Mouse (Mus musculus): Measurements from ENCODE around the gene Myo3b.

Myo3b gene

DNA sequence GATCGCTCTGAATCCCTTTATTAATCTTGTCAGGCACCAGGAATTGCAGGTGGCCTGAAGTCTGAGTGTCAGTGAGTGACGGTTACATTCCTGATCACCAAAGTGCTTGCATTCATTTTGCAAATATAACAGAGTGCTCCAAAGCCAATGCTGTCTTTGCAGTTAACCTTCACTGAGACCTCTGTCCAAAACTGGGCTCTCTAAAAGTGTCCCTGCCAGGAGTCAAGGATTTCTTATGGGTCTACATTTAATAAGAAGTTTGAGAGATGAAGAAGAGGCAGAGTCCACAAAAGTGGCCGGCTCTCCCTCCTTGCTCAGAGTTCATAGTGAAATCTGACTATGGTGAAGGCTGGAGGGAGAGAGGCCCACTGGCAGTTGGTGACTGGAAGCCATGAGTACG, 315.1 kb downstream of the Myo3b start:
- 92% methylated on average over 4 of the region's 4 CpGs for whole genome bisulfite sequencing

DNA sequence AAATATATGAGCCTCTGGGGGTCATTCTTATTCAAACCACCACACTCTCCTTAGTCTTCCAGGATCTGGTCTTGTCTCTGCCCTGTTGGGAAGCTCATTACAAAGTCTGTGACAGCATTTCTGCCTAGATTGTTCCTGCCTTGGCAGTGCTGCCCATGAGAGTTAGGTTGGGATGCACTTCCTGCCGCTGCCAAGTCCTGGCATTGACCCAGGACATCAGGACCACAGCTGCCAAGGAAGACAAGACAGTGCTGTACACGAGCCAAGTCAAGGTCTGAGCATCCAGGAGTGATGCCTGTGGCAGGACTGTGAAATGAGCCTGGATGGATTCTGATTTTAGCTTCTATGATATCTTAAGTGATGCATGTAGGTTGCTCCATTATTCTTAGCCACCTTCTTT, 316.1 kb downstream of the Myo3b start:
- WGBS, result 65% methylated on average over 2 of the region's 2 CpGs

DNA sequence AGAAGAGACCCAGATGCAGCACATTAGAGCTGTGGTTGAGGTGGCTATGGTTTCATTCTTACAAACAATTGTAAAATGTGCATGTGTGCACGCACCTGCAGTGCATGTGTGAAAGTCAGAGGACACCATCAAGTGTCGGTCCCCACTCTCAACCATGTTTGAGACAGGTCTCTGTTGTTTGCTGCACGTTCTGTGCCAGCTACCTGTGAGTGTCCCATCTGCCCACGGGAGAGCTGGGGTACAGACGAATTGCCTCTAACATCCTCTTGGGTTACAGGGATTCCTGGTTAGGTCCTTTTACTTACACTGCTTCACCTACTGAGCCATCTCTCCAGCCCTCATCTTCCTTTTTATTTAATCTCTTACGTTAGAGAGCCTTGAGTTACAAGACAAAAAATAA, 330.5 kb downstream of the Myo3b start:
- 93% methylated on average over 6 of the region's 6 CpGs for WGBS

DNA sequence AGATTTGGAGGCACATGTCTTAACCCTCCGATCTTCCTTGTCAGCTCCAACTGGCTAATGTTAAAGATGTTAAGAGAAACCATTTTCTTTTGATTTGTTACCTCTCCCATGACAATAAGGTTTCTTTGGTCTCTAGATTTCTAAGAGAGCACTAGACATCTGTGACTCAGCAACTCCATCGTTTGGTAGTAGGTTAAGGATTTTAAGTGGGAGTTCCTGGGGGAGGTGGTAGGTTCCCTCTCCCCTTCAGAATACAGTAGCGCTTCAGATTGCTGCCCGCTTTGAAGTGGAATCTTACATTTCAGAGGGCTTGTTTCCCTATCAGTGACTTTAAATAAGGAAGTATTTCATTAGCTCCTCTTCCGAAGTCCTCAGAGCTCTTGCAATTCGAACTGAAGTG, 340.4 kb downstream of the Myo3b start:
- WGBS, result 58% methylated on average over 6 of the region's 6 CpGs

DNA sequence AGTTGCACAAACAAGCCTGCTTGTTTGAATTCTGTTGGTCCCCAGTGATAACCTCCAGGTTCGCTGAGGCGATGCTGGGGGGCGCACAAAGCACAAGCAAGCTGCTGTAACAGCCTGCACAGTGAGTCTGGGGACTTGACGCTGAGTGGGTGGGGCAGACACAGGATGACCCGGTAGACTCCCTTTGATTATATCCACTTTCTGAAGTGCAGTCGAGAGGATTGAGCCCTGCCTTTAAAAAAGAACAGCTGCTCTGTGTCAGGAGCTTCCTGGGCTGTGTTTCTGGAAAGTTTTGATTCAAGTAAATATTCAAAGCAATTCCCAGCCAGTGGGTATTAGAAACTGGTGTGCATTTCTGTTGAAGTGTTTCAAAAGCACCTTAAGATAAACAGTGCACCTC, 341.0 kb downstream of the Myo3b start:
- 56% methylated on average over 6 of the region's 6 CpGs for WGBS

DNA sequence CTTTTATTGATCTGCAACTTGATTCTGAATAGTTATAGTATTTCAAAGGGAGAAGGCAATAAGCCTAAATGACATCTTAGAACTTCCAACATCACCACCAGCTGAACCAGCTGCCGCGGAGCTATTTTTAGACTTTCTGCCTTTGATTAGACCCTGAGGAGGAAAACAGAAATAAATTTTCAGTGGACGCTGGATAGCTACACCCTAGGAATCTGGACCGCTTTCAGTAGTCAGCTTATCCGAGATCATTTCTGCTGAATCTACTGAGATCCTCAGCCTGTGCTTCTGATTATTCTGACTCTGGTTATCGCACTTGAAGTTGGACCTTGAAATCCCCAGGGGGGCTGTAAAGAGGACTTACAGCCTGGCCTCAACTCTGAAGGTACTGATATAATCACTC, 349.7 kb downstream of the Myo3b start:
- 65% methylated on average over 6 of the region's 6 CpGs for WGBS

DNA sequence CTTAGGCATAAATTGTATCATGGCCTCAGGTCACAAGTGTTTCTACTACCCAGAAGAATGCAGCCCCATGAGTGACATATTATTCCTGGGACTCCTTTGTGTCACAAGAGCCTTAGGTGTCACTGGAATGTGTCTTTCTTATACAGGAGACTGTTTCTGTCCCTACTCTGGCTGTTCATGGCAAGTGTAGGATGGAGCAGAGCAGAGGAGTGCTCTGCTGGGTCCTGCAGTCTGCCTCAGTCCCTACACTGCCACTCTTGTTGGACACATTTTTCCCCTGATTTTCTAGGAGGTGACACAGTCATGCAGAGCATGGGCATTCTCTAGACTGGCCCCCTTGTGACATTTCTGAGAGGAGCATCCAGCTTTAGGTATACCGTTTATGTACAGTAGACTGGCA, 350.2 kb downstream of the Myo3b start:
- WGBS, result 96% methylated on average over 1 of the region's 1 CpGs

DNA sequence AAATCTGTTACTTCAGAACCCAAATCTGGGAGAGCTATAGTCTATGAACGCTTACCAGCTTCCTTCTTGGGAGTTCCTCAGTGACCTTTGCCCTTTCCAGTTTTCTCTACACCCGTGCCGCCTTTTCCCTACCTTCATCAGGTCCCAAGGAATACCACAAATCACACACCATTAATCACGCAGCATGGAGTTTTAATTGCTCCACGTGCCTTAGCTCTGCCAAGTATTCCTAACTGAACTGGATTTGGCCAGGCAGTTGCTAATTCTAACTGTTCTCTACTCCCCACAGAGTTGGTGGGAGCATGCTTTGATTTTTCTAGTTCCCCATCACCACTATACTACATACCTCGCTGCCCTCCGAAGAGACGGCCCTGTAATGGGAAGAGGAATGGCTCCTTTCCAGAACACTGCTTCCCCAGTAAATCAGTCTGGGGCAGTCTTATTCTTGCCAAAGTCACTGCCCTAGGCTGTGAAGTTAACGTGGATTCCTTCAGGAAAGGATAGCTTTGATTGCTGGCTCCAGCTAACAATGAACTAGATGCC, 358.9 kb downstream of the Myo3b start:
- WGBS, result 69% methylated on average over 9 of the region's 9 CpGs

DNA sequence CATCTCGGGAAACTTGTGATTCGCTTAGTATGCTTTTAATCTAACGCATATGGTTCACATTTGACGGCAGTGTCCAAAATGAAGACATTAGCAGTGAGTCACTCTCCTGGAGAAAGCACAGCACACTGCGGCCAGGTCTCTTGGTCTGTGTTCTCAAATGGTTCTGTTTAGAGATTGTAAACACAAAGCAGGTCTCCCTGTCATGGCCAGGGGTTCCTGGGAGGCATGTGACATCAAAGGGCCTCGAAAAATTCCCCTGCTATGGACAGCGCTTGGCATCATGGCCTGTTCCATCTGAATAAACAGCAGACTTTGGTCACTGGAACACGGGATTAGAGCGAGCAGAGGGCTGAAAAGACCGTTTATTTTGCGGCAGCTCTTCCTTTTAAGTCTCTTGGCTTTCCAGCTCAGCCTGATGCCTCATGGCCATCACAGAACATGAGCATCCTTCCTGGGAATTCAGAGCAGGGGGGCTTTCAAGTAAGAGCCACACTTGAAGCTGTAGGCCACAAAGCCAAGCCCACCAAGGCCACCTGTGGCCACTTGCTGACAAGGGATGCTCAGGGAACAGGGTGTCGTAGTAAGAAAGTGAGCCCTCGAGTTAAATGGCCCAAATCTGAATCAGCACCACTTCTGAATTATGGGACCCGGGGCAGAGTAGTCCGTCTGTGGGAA, 360.7 kb downstream of the Myo3b start:
- WGBS, result 84% methylated on average over 15 of the region's 15 CpGs

DNA sequence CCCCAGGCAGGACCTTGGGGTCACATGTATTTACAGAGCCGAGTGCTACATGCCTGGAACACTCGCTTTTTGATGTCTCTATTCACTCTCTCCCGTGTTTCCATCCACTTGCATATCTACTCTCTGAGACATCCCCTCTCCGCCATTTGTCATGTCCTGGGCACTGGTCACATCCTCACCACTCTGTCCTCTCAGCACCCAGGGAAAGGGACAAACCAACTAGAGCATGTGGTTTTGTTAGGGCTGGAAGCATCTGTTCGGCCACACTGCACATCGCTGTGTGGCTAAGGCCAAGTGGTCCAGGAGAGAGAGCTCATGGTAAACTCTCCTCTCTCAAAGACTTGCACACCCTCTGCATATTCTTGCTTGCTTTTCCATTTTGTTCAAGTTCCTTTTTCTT, 361.4 kb downstream of the Myo3b start:
- 94% methylated on average over 6 of the region's 6 CpGs for WGBS

DNA sequence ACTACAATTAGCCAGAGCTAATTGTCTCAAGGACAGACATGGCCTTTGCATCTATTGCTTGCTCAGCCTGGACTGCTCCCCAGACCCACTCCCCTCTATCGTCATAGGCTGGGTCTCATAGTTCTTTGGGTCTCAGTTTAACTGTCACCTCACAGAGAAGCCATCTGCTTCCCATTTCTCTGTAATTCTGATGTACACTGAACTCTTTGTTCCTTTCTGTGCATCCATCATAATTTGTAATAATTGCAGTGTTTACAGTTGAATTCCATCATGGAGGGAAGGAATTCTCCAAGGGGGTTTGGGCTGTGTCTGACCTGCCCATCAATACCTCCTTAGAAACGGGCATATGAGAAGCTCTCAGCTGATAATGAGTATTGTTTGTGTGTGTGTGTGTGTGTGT, 365.4 kb downstream of the Myo3b start:
- WGBS, result 66% methylated on average over 2 of the region's 2 CpGs

DNA sequence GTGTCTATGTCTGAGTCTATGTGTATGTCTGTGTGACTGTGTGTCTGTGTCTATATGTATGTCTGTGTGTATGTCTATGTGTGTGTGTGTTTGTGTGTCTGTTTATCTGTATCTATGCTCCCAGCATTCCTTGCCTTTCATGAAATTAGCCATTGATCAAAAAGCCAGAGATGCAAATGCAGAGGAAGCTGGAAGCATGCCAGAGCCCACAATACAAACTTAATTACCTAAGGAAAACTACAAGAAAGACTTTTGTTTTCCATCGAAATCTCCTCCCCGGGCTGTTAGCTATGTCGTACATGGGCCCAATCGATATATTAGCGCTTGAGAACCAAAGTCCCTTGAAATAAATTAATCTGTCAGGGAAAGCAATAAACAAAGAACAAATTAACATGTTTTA, 367.9 kb downstream of the Myo3b start:
- 75% methylated on average over 5 of the region's 5 CpGs for WGBS

DNA sequence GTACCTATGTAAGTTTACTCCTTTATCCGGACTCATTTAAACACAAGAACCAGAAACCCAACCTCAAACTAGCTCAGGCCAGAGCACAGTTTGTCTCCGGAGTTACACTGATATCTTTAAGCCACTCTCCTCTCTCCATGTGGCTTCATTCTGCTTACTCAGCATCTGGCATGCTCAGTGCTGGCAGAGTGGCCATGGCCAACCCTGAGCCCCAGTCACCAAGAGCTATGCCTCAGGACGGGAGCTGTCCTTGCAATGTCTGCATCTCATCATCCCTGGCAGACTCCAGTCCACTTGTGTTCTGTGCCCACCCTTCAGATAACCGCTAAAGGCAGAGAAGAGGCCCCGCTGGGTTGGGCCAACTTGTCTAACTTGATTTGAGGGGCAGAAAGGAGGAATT, 368.8 kb downstream of the Myo3b start:
- WGBS, result 68% methylated on average over 5 of the region's 5 CpGs

DNA sequence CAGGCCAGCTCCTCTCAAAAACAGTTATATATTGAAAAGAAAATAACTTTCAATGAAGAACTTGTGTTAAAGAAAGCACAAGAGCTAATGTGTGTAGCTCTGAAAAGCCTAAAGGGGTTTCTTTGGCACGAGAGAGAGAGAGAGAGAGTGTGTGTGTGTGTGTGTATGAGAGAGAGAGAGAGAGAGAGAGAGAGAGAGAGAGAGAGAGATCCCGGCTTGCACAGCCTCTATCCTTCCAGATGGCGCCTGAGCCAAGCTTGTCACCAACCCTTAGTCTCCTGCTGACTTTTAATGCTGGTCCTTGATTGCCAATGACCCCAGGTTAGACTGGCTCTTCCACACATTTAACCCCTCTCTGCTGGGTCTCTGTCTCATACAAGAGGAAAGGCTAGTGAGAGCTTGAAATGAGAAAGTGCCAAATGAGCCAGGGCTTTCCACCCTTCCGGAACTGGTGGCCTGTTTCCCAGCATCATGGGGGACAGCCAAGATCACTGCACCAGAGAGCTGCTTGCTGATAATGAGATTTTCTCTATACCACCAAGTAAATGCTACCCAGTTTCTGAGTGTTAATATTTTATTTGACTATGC, 371.5 kb downstream of the Myo3b start:
- WGBS, result 67% methylated on average over 4 of the region's 4 CpGs

DNA sequence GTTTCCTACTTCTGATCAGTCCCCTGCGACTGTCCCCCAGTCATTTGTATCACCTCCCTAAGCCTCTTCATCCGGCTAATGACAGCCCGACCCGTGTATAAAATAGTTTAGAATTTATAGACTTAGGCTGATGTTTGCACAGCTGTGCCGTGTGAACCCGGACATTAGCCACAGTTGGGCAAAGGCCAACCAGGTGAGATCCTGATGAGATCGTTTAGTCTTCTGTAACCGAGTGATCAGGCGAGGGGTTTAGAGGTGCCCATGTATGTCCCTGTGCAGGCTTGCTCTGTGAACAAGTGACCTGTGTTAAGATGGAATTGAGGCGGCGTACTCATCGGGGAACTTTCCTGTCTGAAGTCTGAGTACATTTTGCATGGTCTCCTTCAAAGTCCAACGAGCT, 373.4 kb downstream of the Myo3b start:
- 84% methylated on average over 13 of the region's 13 CpGs for WGBS

DNA sequence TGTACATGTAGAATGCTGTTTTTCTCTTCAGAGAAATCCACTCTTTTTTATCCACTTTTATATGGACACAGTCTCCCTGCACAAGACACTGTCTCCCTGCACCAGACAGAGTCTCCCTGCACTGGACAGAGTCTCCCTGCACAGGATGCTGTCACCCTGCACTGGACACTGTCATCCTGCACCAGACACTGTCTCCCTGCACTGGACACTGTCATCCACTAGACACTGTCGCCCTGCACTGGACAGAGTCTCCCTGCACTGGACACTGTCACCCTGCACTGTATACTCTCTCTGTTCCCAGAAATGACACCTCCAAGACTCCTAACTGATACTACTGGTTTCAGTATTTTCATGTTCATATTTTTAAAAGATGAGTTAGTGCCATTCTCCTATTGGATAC, 375.5 kb downstream of the Myo3b start:
- WGBS, result 97% methylated on average over 1 of the region's 1 CpGs

DNA sequence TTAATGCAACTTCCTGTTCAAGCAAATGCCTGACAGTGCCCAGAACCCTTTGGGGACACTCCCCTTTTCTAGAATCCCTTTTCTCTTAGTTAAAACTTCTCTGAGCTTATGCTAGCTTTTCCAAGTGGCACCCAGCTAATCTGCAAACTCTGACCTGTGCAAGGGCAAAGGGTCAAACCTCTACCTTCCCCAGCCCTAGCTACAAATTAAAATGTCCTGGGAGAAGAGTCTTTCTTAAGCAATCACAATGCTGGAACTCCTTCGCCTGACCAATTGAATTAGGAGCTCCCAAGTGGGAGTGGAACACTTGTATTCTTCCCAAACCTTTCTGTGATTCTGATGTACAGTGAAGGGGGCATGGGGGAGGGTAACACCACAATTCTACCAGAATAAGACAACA, 376.6 kb downstream of the Myo3b start:
- 90% methylated on average over 1 of the region's 1 CpGs for WGBS

DNA sequence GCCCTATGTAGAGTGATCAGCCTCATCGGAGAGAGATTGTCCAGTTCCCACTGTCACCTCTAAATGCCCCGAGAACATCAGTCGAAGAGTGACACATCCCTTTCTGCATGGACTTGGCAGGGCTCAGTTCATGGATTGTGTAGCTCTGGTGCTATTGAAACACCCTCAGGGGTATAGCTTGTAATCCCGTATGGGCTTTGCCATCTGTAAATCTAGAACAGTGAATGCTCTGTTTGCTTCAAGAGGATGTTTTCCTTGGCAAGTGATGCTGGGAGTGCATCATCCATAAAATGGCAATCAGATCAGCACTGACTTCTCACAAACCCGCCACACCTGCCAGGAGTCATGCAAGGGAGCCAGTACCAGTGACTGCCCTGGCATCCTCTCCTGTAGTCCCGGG, 380.4 kb downstream of the Myo3b start:
- WGBS, result 68% methylated on average over 6 of the region's 6 CpGs

DNA sequence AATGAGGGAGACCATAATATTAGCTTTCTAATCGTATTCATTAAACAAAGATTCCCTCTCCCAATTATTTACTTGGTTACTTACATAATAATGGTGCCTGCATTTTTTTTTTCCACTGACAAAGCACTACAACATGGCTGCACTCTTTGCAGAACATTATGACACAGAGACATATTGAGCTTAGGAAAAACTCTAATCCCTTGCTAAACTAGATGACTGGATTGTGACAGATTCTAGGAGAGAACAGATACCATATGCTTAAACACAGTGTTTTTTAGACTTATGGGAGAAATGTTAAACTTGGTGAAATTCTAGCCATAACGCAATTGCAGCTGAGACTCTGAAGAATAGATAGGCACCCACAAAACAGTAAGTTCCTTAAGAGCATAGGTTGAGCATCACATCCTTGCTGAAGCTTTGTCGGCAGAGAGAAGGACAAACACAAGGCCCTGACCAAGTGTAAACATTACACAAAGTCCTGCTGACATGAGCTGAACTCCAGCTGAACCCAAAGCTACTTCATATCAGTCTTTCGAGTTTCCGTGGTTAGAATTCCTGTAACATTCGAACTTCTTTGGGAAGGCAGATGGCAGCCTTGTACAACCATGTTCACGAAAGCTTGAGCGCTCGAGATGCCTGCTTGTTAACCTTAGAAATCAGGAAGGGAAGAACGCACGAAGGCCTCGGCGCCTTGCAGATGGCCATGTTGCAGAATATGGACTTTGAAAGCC, 382.4 kb downstream of the Myo3b start:
- WGBS, result 73% methylated on average over 13 of the region's 13 CpGs

DNA sequence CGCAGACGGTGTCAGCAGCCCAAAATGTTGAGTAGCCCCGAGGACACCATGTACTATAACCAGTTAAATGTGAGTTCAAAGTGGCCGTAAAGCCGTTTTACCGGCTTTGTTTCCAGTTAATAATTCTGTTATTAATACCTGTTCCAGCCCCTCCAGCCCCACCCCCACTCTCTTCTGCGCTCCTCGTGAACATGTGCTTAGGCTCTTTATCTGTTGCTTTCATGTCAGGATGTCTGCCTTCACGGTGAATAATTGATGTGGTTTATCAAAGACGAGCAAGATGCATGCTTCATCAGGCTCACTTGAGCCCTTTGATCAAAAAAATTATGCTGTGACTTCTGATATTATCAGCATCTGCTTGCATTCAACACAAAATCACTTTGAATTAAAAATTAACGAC, 386.7 kb downstream of the Myo3b start:
- 80% methylated on average over 11 of the region's 11 CpGs for WGBS

DNA sequence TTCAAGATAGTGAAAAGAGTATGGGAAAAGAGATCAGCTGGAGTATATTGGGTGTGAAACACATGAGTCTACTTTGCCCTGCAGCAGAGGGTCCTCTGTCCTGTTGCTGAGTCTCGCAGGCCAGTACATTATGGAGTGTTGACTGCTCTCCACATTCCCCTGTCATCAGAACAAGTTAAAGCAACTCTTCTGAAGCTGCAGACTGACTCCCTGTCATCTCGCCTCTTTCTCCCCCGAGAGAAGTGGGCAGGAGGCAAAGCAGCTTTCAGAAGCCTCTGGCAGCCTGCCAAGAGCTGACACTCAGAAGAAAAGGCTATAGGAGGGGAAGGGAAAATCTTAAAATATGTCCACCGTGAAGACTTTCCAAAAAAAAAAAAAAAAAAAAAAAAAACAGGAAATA, 404.1 kb downstream of the Myo3b start:
- 24% methylated on average over 4 of the region's 4 CpGs for WGBS

DNA sequence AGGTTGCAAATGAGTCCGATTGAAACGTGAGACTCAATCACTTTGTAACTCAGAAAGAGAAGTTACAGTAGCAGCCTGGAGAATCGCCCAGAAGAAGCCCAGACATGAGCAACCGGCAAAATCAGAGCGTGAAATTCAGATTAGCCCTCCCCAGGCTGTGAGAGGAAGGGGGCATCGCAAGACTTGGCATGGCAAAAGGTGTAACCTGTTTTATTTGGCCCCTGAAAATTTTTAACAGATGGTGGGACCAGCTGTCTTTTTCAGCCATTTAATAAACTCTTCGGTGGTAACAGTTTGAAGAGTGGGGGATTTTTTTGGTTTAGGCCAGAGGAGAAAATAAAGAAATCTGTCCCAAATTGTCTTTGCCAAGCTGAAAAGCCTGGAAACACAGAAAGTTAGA, 405.2 kb downstream of the Myo3b start:
- WGBS, result 15% methylated on average over 7 of the region's 7 CpGs

DNA sequence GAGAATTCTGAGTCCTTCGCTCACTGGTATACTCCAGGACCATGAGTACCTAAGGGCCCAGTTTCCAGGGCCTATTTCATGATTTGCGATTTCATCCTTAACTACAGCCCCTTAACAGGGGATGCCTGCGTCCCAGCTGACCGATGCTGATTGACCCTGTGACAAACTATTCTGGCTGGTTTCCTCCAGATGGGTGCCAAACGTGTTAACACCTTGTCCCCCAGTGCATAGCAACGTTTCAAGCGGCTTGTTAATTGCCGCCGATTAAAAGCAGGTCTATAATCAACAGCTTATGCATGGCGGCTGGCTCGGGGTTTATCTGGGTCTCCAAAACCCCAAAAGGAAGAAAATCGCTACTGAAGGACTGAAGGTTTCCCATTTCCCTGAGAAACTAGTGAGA, 417.3 kb downstream of the Myo3b start:
- WGBS, result 19% methylated on average over 12 of the region's 12 CpGs
